Mouse (Mus musculus) olfactory bulb, adult 2 months (tissue): ENCODE results near the gene Dll1.

Experiments used
- CTCF ChIP-seq: fragments of 200-500 bp; IDR thresholded peaks from 2 replicates; pipeline ENCODE4 v1.5.1; 2012; ENCODE audit warnings: low read depth, mild to moderate bottlenecking, low read length, moderate library complexity; ENCODE audit not compliant: insufficient read depth
- POLR2A ChIP-seq: fragments of 200-500 bp; IDR thresholded peaks from 2 replicates; pipeline ENCODE4 v1.6.1; 2012; ENCODE audit warnings: mild to moderate bottlenecking, low read depth, low read length, moderate library complexity; ENCODE audit not compliant: insufficient read depth

DNA sequence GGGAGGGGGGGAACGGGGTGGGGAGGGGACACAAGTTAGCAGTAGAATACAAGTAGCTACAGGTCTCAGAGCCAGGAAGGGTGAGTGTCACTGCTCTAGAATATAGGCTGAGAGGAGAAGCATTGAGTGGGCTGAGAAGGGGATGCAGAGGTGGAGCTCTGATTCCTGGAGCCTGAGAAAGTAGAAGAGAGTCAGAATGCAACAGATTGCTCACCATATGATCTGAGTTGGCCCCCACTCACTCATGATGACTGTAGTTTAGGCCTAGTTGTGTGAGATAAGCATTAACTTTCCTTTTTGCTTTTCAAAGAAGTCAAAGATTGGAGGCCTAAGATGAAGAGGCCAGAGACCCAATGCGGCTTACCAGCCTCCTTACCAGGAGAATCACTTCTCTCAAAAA, 22.7 kb downstream of the Dll1 start:
- TF ChIP-seq CTCF = no peak
- TF ChIP-seq POLR2A = no peak
